Mouse (Mus musculus): ENCODE measurements at regions not wholly inside any gene's neighbourhood (a gene's known extent, or its start where the extent isn't known, plus 50 kb on each side); places are given as distances from the start of the nearest gene placed in this dataset.

DNA sequence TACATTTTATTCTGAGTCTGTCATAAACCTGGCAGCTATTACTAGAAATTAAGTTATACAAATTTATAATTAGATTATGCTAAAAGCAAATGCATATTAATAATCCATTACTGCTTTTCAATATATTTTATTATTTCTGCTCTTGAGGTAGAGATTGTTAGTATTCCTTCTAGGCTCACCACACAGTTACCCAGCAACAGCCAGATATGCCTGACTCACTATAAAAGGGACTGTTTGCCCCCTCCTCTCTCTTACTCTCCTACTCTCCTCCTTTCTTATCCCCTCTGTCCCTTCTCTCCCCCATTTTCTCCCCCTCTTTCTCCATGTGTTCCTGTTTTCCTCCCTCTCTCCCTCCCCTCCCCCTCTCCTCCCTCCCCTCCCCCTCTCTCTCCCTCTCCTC, 98.7 kb downstream of the 4930505A04Rik start:
- DNase-seq (no peak), ATAC-seq (ENCODE audit: insufficient read depth) (no peak)
- Histone ChIP-seq H3K4me2 (no peak overlapping the region), H3K4me1 (ENCODE audit: insufficient read depth) (no peaks in the 10 kb centered on the region), H3K4me3 (ENCODE audit: low read depth, low read length) (no peak overlapping the region), H3K9ac (no peak overlapping the region), H3K27ac (ENCODE audit: low read depth) (no peak overlapping the region), H3K9me3 (ENCODE audit: low read depth, low read length) (no peaks in the 10 kb centered on the region), H3K36me3 (ENCODE audit: insufficient read depth) (no peaks in the 10 kb centered on the region), H3K27me3 (ENCODE audit: insufficient read depth, low read length) (no peaks in the 10 kb centered on the region)
- TF ChIP-seq CTCF (IDR thresholded peaks at IDR 0.05; ENCODE audit: low read depth), result no peak

DNA sequence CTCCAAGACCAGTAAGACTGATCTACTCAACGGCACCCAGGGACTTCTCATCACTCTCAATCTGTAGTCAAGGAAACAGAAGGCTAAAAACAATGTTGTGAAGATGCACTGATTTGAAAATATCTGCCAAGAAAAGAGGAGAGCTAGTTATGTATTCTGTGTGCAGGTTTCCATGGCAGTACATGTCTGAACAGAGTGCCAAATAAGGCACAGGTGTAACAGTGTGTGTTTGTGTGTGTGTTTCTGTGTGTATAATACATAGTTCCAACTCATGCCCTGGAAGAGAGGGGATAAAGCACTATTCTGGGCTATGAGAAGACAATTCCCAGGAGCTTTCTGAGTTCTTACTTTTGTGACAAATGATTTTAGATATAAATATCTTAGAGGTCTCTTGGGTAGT, 99.7 kb downstream of the 4930505A04Rik start:
- H3K4me1 ChIP-seq (ENCODE audit: insufficient read depth), result no peaks in the 10 kb centered on the region
- no peak for TF ChIP-seq CTCF (IDR thresholded peaks at IDR 0.05; ENCODE audit: low read depth)
- ATAC-seq (ENCODE audit: insufficient read depth) (no peak), DNase-seq (no peak)
- no peak overlapping the region for H3K27ac ChIP-seq (ENCODE audit: low read depth)
- 81% methylated on average over 1 of the region's 1 CpGs for WGBS
- no peak overlapping the region for H3K9ac ChIP-seq
- H3K36me3 ChIP-seq (ENCODE audit: insufficient read depth), result no peaks in the 10 kb centered on the region
- H3K9me3 ChIP-seq (ENCODE audit: low read depth, low read length), result no peaks in the 10 kb centered on the region
- no peak overlapping the region for H3K4me3 ChIP-seq (ENCODE audit: low read depth, low read length)
- no peaks in the 10 kb centered on the region for H3K27me3 ChIP-seq (ENCODE audit: insufficient read depth, low read length)
- H3K4me2 ChIP-seq, result no peak overlapping the region

DNA sequence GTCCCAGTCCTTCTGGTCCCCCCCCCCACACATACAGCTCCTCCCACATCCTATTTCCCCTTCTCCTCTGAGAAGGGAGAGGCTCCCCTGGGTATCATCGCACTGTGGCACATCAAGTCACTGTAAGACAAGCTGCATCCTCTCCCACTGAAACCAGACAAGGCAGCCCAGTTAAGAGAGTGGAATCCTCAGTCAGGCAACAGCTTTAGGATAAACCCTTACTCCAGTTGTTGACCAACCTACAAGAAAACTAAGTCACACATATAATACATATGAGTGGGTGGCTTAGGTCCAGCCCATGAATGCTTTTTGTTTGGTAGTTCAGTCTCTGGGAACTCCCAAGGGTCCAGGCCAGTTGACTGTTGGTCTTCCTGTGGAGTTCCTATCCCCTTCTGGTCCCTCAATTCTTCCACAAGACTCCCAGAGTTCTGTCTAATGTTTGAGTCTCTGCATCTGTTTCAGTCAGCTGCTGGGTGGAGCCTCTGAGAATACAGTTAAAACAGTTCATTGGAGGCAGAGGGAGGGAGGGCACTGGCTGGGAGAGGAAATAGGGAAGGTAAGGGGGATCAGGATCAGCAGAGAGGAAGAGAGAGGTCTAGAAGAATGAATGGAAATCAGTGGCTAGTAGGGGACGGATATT, 101.7 kb upstream of the Sptbn1 start:
- no peaks in the 10 kb centered on the region for H3K27me3 ChIP-seq (ENCODE audit: insufficient read depth, low read length)
- no peaks in the 10 kb centered on the region for H3K36me3 ChIP-seq (ENCODE audit: insufficient read depth)
- DNase-seq (peak; percentile 19), ATAC-seq (ENCODE audit: insufficient read depth) (no peak)
- H3K9me3 ChIP-seq (ENCODE audit: low read depth, low read length), result no peaks in the 10 kb centered on the region
- no peak overlapping the region for H3K27ac ChIP-seq (ENCODE audit: low read depth)
- H3K9ac ChIP-seq, result no peak overlapping the region
- WGBS, result 64% methylated on average over 2 of the region's 2 CpGs
- no peaks in the 10 kb centered on the region for H3K4me1 ChIP-seq (ENCODE audit: insufficient read depth)
- no peak for TF ChIP-seq CTCF (IDR thresholded peaks at IDR 0.05; ENCODE audit: low read depth)
- H3K4me3 ChIP-seq (ENCODE audit: low read depth, low read length), result no peak overlapping the region
- no peak overlapping the region for H3K4me2 ChIP-seq

DNA sequence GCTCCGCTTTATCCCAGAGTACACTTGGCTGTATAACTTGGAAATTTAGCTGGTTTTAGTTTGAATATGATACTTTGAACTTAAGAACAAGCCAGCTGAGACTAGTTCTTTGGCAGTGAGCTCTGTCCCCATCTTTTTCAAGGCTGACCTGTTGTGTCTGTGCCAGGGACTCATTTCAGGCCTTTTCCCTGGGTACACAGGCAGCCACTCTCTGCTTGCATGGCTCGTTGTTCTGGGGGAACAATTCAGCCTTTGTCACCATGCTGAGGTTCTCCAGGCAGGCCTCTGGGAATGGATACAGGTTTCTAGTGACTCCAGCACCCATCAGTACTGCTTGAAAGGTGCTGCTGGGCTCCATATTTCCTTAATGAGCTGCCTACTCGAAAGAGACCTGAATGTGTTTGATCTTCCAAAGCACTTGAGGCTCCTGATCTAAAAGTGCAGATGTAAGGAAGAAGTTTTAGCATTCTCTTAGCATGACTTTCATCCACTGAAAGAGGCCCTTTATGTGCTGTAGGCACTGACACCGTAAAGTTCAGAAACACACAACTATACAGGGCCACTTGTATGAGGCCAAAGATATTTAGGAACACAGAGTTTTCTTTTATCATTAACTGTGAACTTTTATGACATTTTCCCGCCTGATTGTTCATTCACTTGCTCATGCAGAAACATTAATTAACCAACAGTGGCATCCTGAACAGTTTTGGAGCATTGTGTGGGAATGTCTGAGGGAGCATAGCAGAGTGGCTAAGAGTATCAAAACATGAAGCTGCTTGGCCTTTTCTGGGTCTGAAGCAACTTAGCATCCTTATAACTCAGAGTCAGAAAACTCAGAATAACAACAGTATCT, 99.6 kb upstream of the Sptbn1 start:
- Histone ChIP-seq H3K9me3 (ENCODE audit: low read depth, low read length) (no peaks in the 10 kb centered on the region), H3K27ac (ENCODE audit: low read depth) (peak overlapping the region; percentile 61), H3K4me3 (ENCODE audit: low read depth, low read length) (no peak overlapping the region), H3K4me1 (ENCODE audit: insufficient read depth) (no peaks in the 10 kb centered on the region), H3K27me3 (ENCODE audit: insufficient read depth, low read length) (no peaks in the 10 kb centered on the region), H3K36me3 (ENCODE audit: insufficient read depth) (no peaks in the 10 kb centered on the region), H3K9ac (no peak overlapping the region), H3K4me2 (no peak overlapping the region)
- ATAC-seq (ENCODE audit: insufficient read depth), result peak; percentile 92
- DNase-seq, result peak; percentile 50
- 52% methylated on average over 5 of the region's 5 CpGs for WGBS
- TF ChIP-seq CTCF (IDR thresholded peaks at IDR 0.05; ENCODE audit: low read depth), result no peak

DNA sequence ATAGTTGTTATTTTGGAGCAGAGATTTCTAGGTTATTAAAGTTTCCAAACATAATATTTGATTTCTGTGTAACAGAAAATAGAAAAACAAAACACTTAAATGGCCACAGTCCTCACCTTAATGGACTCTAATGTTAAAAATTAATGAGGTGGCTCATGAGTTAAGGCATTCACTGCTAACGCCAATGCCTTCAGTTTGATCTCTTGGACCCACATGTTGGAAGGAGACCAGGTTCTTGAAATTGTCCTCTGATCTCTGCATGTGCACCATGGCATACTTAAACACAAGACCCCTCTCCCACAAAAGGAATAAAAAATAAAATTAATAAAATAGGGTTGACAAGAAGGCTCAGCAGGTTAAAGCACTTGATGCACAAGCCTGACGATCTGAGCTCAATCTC, 98.5 kb upstream of the Sptbn1 start:
- no peaks in the 10 kb centered on the region for H3K4me1 ChIP-seq (ENCODE audit: insufficient read depth)
- H3K4me3 ChIP-seq (ENCODE audit: low read depth, low read length), result no peak overlapping the region
- no peak overlapping the region for H3K9ac ChIP-seq
- WGBS, result 56% methylated on average over 2 of the region's 2 CpGs
- no peaks in the 10 kb centered on the region for H3K27me3 ChIP-seq (ENCODE audit: insufficient read depth, low read length)
- no peak for DNase-seq
- no peak overlapping the region for H3K4me2 ChIP-seq
- H3K36me3 ChIP-seq (ENCODE audit: insufficient read depth), result no peaks in the 10 kb centered on the region
- H3K27ac ChIP-seq (ENCODE audit: low read depth), result no peak overlapping the region
- TF ChIP-seq CTCF (IDR thresholded peaks at IDR 0.05; ENCODE audit: low read depth), result no peak
- ATAC-seq (ENCODE audit: insufficient read depth), result no peak
- no peaks in the 10 kb centered on the region for H3K9me3 ChIP-seq (ENCODE audit: low read depth, low read length)

DNA sequence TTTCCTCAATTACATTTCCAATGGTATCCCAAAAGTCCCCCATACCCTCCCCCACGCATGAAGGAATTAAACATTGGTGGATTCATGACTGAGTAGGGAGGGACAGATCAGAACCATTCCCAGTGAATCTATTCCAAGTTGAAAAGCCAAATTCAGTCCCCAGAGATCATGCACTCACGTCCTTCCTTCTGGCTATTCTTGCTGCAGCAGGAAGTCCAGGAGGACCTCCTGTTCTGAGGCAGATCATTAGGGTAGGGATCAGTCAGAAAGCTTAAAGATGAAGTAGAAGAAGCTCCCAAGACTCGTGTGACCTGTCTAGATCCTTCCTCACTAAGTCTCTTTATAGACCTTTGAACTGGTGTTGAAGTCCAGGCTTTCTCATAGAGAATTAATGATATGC, 97.0 kb upstream of the Sptbn1 start:
- Histone ChIP-seq H3K4me1 (ENCODE audit: insufficient read depth) (no peaks in the 10 kb centered on the region), H3K36me3 (ENCODE audit: insufficient read depth) (no peaks in the 10 kb centered on the region), H3K27ac (ENCODE audit: low read depth) (no peak overlapping the region), H3K9me3 (ENCODE audit: low read depth, low read length) (no peaks in the 10 kb centered on the region), H3K4me2 (no peak overlapping the region), H3K27me3 (ENCODE audit: insufficient read depth, low read length) (no peaks in the 10 kb centered on the region), H3K9ac (no peak overlapping the region), H3K4me3 (ENCODE audit: low read depth, low read length) (no peak overlapping the region)
- DNase-seq (no peak), ATAC-seq (ENCODE audit: insufficient read depth) (no peak)
- 52% methylated on average over 3 of the region's 3 CpGs for WGBS
- no peak for TF ChIP-seq CTCF (IDR thresholded peaks at IDR 0.05; ENCODE audit: low read depth)

DNA sequence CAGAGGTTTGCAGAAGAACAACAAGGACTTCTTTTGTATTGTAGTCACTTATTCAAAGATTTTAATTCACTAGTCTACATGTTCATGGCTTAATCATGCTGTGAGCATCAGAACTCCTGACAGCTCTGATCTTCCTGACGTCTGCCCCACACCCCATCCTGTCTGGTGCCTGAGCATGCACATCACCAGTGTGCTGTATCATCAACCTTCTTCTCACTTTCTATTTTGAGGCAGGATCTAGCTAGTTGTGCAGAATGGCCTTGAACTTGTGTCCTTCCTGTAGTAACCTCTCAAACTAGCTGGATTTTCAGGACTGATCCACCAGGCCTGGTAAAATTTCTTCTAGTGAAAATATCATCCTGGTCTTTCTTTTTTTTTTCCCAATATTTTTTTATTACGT, 96.6 kb upstream of the Sptbn1 start:
- no peaks in the 10 kb centered on the region for H3K27me3 ChIP-seq (ENCODE audit: insufficient read depth, low read length)
- no peak overlapping the region for H3K4me3 ChIP-seq (ENCODE audit: low read depth, low read length)
- DNase-seq (no peak), ATAC-seq (ENCODE audit: insufficient read depth) (no peak)
- no peak overlapping the region for H3K27ac ChIP-seq (ENCODE audit: low read depth)
- no peaks in the 10 kb centered on the region for H3K4me1 ChIP-seq (ENCODE audit: insufficient read depth)
- H3K4me2 ChIP-seq, result no peak overlapping the region
- H3K9ac ChIP-seq, result no peak overlapping the region
- no peak for TF ChIP-seq CTCF (IDR thresholded peaks at IDR 0.05; ENCODE audit: low read depth)
- WGBS, result 64% methylated on average over 2 of the region's 2 CpGs
- no peaks in the 10 kb centered on the region for H3K9me3 ChIP-seq (ENCODE audit: low read depth, low read length)
- no peaks in the 10 kb centered on the region for H3K36me3 ChIP-seq (ENCODE audit: insufficient read depth)

Measured in lung, embryonic 14.5 days (tissue).